Mouse (Mus musculus) liver, embryonic 14.5 days (tissue): ENCODE measurements around the gene Nfs1. TPM values are rescaled to one million over a fixed set of nuclear protein-coding genes. Genes with fewer than 3 reads are reported as not detected.
"Not testable (repeated sequence)": the region's sequence is repeated elsewhere in the genome, so short reads cannot be mapped to it uniquely, and the experiment has no call there.

Source experiments
- ATAC-seq: fragments of 200-750 bp; cut with Nextera tagmentation; 2 replicates; pipeline ENCODE4 v1.8.0; 2017; ENCODE audit warnings: moderate number of reproducible peaks, mild to moderate bottlenecking, moderate library complexity; ENCODE audit not compliant: insufficient read depth
- DNase-seq, 3 experiments: peaks; one replicate each; pipeline ENCODE4 v3.0.0-alpha.2; 2012 to 2013; ENCODE audit warnings: low read depth in 3 of 3, low spot score in 3 of 3
- H3K27ac ChIP-seq: fragments of 300-500 bp; sonication (generic); 2 replicates; pipeline ENCODE4 v1.5.1; 2014; ENCODE audit warnings: moderate library complexity, mild to moderate bottlenecking, control low read depth, inconsistent platforms
- H3K27me3 ChIP-seq: fragments of 300-500 bp; sonication (generic); 2 replicates; pipeline ENCODE4 v1.6.1; 2014; ENCODE audit warnings: mild to moderate bottlenecking, low read length, moderate library complexity; ENCODE audit not compliant: control insufficient read depth, insufficient read depth
- H3K36me3 ChIP-seq: fragments of 300-500 bp; sonication (generic); replicated peaks from 2 replicates; pipeline ENCODE4 v1.6.1; 2014; ENCODE audit warnings: low read depth; ENCODE audit not compliant: control insufficient read depth, insufficient read depth
- H3K4me1 ChIP-seq, 2 experiments: fragments of 200-500 bp in 1 of 2; fragments of 300-500 bp in 1 of 2; sonication (generic) in 1 of 2; replicated peaks; 2 replicates each; pipeline ENCODE4 v1.6.1; 2012 to 2014; ENCODE audit warnings: antibody characterized with exemption in 1 of 2, inconsistent platforms in 1 of 2, low read length in 1 of 2; ENCODE audit not compliant: control insufficient read depth in 2 of 2, insufficient read depth in 2 of 2
- H3K4me2 ChIP-seq: fragments of 300-500 bp; sonication (generic); 2 replicates; pipeline ENCODE4 v1.6.1; 2014; ENCODE audit warnings: low read depth, mild to moderate bottlenecking, control low read depth, moderate library complexity
- H3K4me3 ChIP-seq, 2 experiments: fragments of 200-500 bp in 1 of 2; fragments of 300-500 bp in 1 of 2; sonication (generic) in 1 of 2; 2 replicates each; pipeline ENCODE4 v1.5.1; 2012 to 2014; ENCODE audit warnings: low read depth in 2 of 2, low read length in 2 of 2, mild to moderate bottlenecking in 2 of 2, control low read depth in 1 of 2, inconsistent platforms in 1 of 2, moderate library complexity in 1 of 2; ENCODE audit not compliant: insufficient read depth in 1 of 2
- H3K9ac ChIP-seq: fragments of 300-500 bp; sonication (generic); replicated peaks from 2 replicates; pipeline ENCODE4 v1.6.1; 2014; ENCODE audit warnings: mild to moderate bottlenecking, control low read depth, moderate library complexity
- H3K9me3 ChIP-seq: fragments of 300-500 bp; sonication (generic); 2 replicates; pipeline ENCODE4 v1.6.1; 2016; ENCODE audit warnings: low read length, mixed read lengths; ENCODE audit not compliant: control insufficient read depth
- CTCF ChIP-seq: IDR thresholded peaks from 2 replicates; pipeline ENCODE4 v1.5.1; 2016; ENCODE audit warnings: antibody characterized with exemption, low read depth, control low read depth
- EP300 ChIP-seq: IDR thresholded peaks from 2 replicates; pipeline ENCODE4 v1.6.1; 2016; ENCODE audit warnings: antibody characterized with exemption, low read depth
- WGBS: fragments of 180-500 bp; shearing (Covaris S2); extraction: QIAGEN DNeasy Blood & Tissue Kit; methylation state at CpG from one replicate; pipeline ENCODE4 v1.1.7; 2014; ENCODE audit not compliant: insufficient replicate concordance; 5-methylcytosine and 5-hydroxymethylcytosine counted together
- polyA plus RNA-seq, 2 experiments: library from polyadenylated mRNA; depleted of rRNA in 1 of 2; stranded (reverse) in 1 of 2; unstranded in 1 of 2; fragments of >200 nt; fragmentation: Nextera tagmentation in 1 of 2; extraction: Ambion mirVana in 1 of 2; gene quantifications; 2 replicates each; pipeline versions ENCODE4 v1.2.1 to v1.2.3; 2012 to 2014

Gene Nfs1
- polyA plus RNA-seq, 2 experiments = 40.9 to 55.3 TPM

- DNase-seq (no peak), ATAC-seq (peak; percentile 54)
- Histone ChIP-seq H3K4me1 (peaks cover 0 to 13% of the 10 kb centered on the region in 2 experiments; a peak in 2 of 4 replicates), H3K36me3 (no peaks in the 10 kb centered on the region), H3K27me3 (no peaks in the 10 kb centered on the region), H3K4me3 (no peak overlapping the region), H3K9ac (no peak overlapping the region; the same call in 1 of the 2 replicates), H3K9me3 (no peaks in the 10 kb centered on the region), H3K27ac (no peak overlapping the region), H3K4me2 (peak overlapping the region; percentile 24)
- 24% methylated on average over 14 of the region's 14 CpGs for WGBS
- no peak for TF ChIP-seq EP300
- TF ChIP-seq CTCF = no peak
Observed at GRCm38 (mm10) chr2:156190004-156190896, 46.3 kb upstream of the Nfs1 start.

- DNase-seq, H3K4me2 ChIP-seq, H3K36me3 ChIP-seq, H3K9me3 ChIP-seq, ATAC-seq, H3K9ac ChIP-seq, H3K4me3 ChIP-seq, H3K4me1 ChIP-seq, H3K27ac ChIP-seq, H3K27me3 ChIP-seq: not testable (repeated sequence)
- WGBS = 46% methylated on average over 7 of the region's 7 CpGs
Observed at GRCm38 (mm10) chr2:156189241-156189640, 45.3 kb upstream of the Nfs1 start.

GRCm38 (mm10) chr2:156181592-156181991 is 37.6 kb upstream of the Nfs1 start:
- Histone ChIP-seq H3K9me3 (no peaks in the 10 kb centered on the region), H3K4me1 (peaks cover 9 to 19% of the 10 kb centered on the region in 2 experiments), H3K27ac (peak overlapping the region; percentile 96; the same call in 1 of the 2 replicates), H3K9ac (peak overlapping the region; percentile 88), H3K36me3 (peaks cover 19% of the 10 kb centered on the region), H3K4me2 (peak overlapping the region; percentile 86), H3K27me3 (no peaks in the 10 kb centered on the region), H3K4me3 (peak overlapping the region in 1 of 2 experiments; percentile 82; a peak in 1 of 4 replicates)
- TF ChIP-seq EP300 (no peak), CTCF (no peak)
- ATAC-seq (no peak), DNase-seq (no peak)
- 78% methylated on average over 2 of the region's 2 CpGs for WGBS

- no peak for DNase-seq
Observed at GRCm38 (mm10) chr2:156180824-156181590, 37.0 kb upstream of the Nfs1 start.

More at GRCm38 (mm10) chr2:156180824-156181590, 37.0 kb upstream of the Nfs1 start:
- TF ChIP-seq CTCF (no peak), EP300 (no peak)
- H3K27me3 ChIP-seq = no peaks in the 10 kb centered on the region
- H3K4me2 ChIP-seq = peak overlapping the region; percentile 86
- H3K27ac ChIP-seq = peak overlapping the region; percentile 96
- H3K4me3 ChIP-seq = peak overlapping the region; percentile 82 to 85
- peaks cover 9 to 19% of the 10 kb centered on the region in 2 experiments for H3K4me1 ChIP-seq
- H3K9me3 ChIP-seq = no peaks in the 10 kb centered on the region
- ATAC-seq = no peak
- H3K9ac ChIP-seq = peak overlapping the region; percentile 88
- H3K36me3 ChIP-seq = peaks cover 24% of the 10 kb centered on the region
- 10% methylated on average over 8 of the region's 8 CpGs for WGBS
